Mouse (Mus musculus): ENCODE data around the gene Rmdn2. TPM values are rescaled to one million over a fixed set of nuclear protein-coding genes. Genes with fewer than 3 reads are reported as not detected.

Gene Rmdn2
- polyA plus RNA-seq, 1 experiment from 2014 or later, result 15.7 TPM

DNA sequence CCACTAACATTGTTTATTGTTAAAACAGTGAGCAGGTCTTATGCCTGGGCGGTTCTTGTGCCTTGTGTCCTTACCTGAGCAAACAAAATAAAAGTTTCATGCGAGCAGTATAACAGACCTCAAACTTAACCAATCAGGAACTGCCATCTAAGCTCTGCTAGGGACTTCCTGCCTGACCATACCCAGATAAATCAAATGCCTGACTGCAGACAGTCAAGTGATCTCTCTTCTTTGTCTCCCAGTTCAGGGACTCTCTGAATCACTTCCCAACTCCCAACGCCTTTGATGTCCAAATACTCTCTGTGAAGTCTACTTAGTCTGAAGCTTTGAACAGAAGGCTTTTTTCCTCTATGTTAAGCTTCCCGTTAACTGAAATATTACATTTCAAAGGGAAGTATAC lies 28.2 kb upstream of the Rmdn2 start:
- H3K9ac ChIP-seq (ENCODE audit: low read length), result no peak overlapping the region
- no peak overlapping the region for H3K4me2 ChIP-seq (ENCODE audit: low read length)
- no peak for ATAC-seq (ENCODE audit: insufficient number of reproducible peaks, insufficient read depth, low FRiP score, low read depth)
- no peak overlapping the region for H3K27ac ChIP-seq (replicated peaks in 1 of 2; ENCODE audit: control insufficient read depth in 1 of 2, insufficient read depth in 1 of 2, low read depth in 2 of 2, low read length in 2 of 2)
- no peaks in the 10 kb centered on the region for H3K27me3 ChIP-seq (ENCODE audit: control insufficient read depth, insufficient read depth, low read length)
- no peaks in the 10 kb centered on the region for H3K4me1 ChIP-seq (ENCODE audit: control insufficient read depth in 2 of 2, insufficient read depth in 2 of 2, low read length in 2 of 2)
- H3K9me3 ChIP-seq (ENCODE audit: control insufficient read depth, low read length), result no peaks in the 10 kb centered on the region
- 70% methylated on average over 4 of the region's 4 CpGs for WGBS
- no peak overlapping the region for H3K4me3 ChIP-seq (ENCODE audit: control insufficient read depth in 1 of 2, insufficient read depth in 1 of 2, low read depth in 1 of 2, low read length in 2 of 2)
- H3K36me3 ChIP-seq (ENCODE audit: control insufficient read depth, insufficient read depth, low read length), result no peaks in the 10 kb centered on the region

DNA sequence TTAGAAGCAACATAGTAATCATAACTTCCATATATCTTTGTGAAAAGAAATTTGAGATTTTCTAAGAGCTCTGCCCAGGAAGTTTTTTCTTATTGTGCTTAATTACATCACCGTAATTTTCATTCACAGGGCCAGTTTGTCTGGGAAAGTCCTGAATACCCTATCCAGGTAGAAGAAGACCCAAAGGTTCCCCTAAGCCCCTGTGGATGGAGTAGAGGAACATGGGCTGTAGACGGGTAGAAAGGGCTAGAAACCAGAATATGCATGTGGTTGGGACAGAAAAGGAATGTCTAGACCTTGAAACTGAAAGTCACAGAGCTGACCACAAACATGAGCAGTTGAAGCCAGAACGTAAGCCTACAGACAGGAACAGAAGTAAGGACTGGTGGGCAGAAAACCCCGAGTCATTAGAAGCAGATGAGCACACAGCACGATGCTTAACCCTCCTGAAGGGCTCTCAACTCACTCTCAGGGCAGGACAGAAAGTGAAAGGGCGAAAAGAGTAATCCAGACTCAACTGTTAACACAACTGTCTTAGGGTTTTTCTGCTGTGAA lies 27.3 kb upstream of the Rmdn2 start:
- 65% methylated on average over 6 of the region's 6 CpGs for WGBS
- Histone ChIP-seq H3K4me3 (ENCODE audit: control insufficient read depth in 1 of 2, insufficient read depth in 1 of 2, low read depth in 1 of 2, low read length in 2 of 2) (no peak overlapping the region), H3K27ac (replicated peaks in 1 of 2; ENCODE audit: control insufficient read depth in 1 of 2, insufficient read depth in 1 of 2, low read depth in 2 of 2, low read length in 2 of 2) (no peak overlapping the region), H3K4me1 (ENCODE audit: control insufficient read depth in 2 of 2, insufficient read depth in 2 of 2, low read length in 2 of 2) (no peaks in the 10 kb centered on the region), H3K27me3 (ENCODE audit: control insufficient read depth, insufficient read depth, low read length) (no peaks in the 10 kb centered on the region), H3K9me3 (ENCODE audit: control insufficient read depth, low read length) (no peaks in the 10 kb centered on the region), H3K4me2 (ENCODE audit: low read length) (no peak overlapping the region), H3K9ac (ENCODE audit: low read length) (no peak overlapping the region), H3K36me3 (ENCODE audit: control insufficient read depth, insufficient read depth, low read length) (no peaks in the 10 kb centered on the region)
- ATAC-seq (ENCODE audit: insufficient number of reproducible peaks, insufficient read depth, low FRiP score, low read depth), result no peak

DNA sequence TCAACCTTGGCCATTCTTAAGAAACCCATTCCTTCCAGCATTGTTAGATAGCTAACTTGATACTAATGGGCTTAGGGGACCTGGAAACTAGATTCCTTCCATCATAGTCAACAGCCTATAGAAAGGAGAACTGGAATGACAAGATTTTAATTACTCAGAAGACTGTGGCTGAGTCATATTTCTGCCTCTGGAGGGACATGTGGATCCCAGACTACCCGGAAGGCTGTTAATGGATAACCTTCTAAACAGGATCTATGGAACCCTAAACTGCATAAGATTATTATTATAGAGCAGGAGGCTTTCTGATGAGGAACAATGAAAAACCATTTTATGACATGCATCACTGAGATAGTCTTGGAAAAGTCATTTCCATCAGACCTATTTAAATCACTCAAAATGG lies 21.8 kb upstream of the Rmdn2 start:
- Histone ChIP-seq H3K27me3 (ENCODE audit: control insufficient read depth, insufficient read depth, low read length) (no peaks in the 10 kb centered on the region), H3K4me1 (ENCODE audit: control insufficient read depth in 2 of 2, insufficient read depth in 2 of 2, low read length in 2 of 2) (no peaks in the 10 kb centered on the region), H3K36me3 (ENCODE audit: control insufficient read depth, insufficient read depth, low read length) (no peaks in the 10 kb centered on the region), H3K9ac (ENCODE audit: low read length) (no peak overlapping the region), H3K4me3 (ENCODE audit: control insufficient read depth in 1 of 2, insufficient read depth in 1 of 2, low read depth in 1 of 2, low read length in 2 of 2) (no peak overlapping the region), H3K27ac (replicated peaks in 1 of 2; ENCODE audit: control insufficient read depth in 1 of 2, insufficient read depth in 1 of 2, low read depth in 2 of 2, low read length in 2 of 2) (no peak overlapping the region), H3K9me3 (ENCODE audit: control insufficient read depth, low read length) (no peaks in the 10 kb centered on the region), H3K4me2 (ENCODE audit: low read length) (no peak overlapping the region)
- ATAC-seq (ENCODE audit: insufficient number of reproducible peaks, insufficient read depth, low FRiP score, low read depth), result no peak
- WGBS, result 81% methylated on average over 1 of the region's 1 CpGs

DNA sequence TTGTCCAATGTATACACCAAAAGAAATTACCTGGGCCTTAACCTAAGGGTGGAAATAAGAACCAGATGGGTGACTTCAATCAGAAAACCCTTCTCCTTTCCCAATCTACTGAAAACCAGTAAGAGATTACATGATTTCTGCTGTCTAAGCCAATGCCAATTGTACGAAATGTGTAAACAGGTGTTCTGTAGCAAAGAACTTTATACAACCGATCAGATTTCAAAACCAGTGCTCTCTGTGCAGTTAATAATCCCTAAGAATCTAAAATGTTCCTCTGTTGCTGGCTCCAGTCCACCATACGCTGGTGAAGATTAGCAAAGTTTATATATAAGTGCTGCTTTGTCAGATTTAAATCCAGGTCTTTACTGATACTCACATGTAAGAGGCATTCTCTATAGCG lies 15.7 kb upstream of the Rmdn2 start:
- H3K4me2 ChIP-seq (ENCODE audit: low read length), result no peak overlapping the region
- no peak overlapping the region for H3K27ac ChIP-seq (replicated peaks in 1 of 2; ENCODE audit: control insufficient read depth in 1 of 2, insufficient read depth in 1 of 2, low read depth in 2 of 2, low read length in 2 of 2)
- no peak overlapping the region for H3K9ac ChIP-seq (ENCODE audit: low read length)
- H3K9me3 ChIP-seq (ENCODE audit: control insufficient read depth, low read length), result no peaks in the 10 kb centered on the region
- 81% methylated on average over 4 of the region's 4 CpGs for WGBS
- H3K27me3 ChIP-seq (ENCODE audit: control insufficient read depth, insufficient read depth, low read length), result no peaks in the 10 kb centered on the region
- peaks cover 0 to 7% of the 10 kb centered on the region in 2 experiments; a peak in 3 of 4 replicates for H3K4me1 ChIP-seq (ENCODE audit: control insufficient read depth in 2 of 2, insufficient read depth in 2 of 2, low read length in 2 of 2)
- no peak for ATAC-seq (ENCODE audit: insufficient number of reproducible peaks, insufficient read depth, low FRiP score, low read depth)
- no peaks in the 10 kb centered on the region for H3K36me3 ChIP-seq (ENCODE audit: control insufficient read depth, insufficient read depth, low read length)
- no peak overlapping the region for H3K4me3 ChIP-seq (ENCODE audit: control insufficient read depth in 1 of 2, insufficient read depth in 1 of 2, low read depth in 1 of 2, low read length in 2 of 2)

DNA sequence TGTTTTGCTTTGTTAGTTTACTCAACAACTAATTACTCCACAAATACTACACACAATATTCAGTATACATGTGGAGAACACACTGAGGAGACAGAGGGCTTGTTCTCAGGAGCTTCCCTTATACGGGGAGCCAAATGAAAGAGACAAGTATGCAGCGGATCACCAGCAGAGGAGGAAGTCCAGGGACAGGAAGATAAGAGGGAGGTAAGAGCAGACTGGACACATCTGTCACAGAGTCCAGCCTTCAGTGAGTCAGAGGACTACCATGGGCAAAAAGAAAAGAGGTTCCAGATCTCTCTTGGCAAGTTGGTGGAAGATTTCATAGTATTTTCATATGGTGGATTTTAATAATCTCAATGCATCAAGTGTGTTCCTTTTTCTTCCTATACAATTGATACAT lies 13.5 kb upstream of the Rmdn2 start:
- Histone ChIP-seq H3K4me3 (ENCODE audit: control insufficient read depth in 1 of 2, insufficient read depth in 1 of 2, low read depth in 1 of 2, low read length in 2 of 2) (no peak overlapping the region), H3K4me2 (ENCODE audit: low read length) (no peak overlapping the region), H3K9ac (ENCODE audit: low read length) (no peak overlapping the region), H3K27ac (replicated peaks in 1 of 2; ENCODE audit: control insufficient read depth in 1 of 2, insufficient read depth in 1 of 2, low read depth in 2 of 2, low read length in 2 of 2) (no peak overlapping the region), H3K9me3 (ENCODE audit: control insufficient read depth, low read length) (no peaks in the 10 kb centered on the region), H3K4me1 (ENCODE audit: control insufficient read depth in 2 of 2, insufficient read depth in 2 of 2, low read length in 2 of 2) (peaks cover 2 to 7% of the 10 kb centered on the region in 2 experiments), H3K27me3 (ENCODE audit: control insufficient read depth, insufficient read depth, low read length) (no peaks in the 10 kb centered on the region), H3K36me3 (ENCODE audit: control insufficient read depth, insufficient read depth, low read length) (no peaks in the 10 kb centered on the region)
- ATAC-seq (ENCODE audit: insufficient number of reproducible peaks, insufficient read depth, low FRiP score, low read depth), result no peak
- 6% methylated on average over 2 of the region's 2 CpGs for WGBS

DNA sequence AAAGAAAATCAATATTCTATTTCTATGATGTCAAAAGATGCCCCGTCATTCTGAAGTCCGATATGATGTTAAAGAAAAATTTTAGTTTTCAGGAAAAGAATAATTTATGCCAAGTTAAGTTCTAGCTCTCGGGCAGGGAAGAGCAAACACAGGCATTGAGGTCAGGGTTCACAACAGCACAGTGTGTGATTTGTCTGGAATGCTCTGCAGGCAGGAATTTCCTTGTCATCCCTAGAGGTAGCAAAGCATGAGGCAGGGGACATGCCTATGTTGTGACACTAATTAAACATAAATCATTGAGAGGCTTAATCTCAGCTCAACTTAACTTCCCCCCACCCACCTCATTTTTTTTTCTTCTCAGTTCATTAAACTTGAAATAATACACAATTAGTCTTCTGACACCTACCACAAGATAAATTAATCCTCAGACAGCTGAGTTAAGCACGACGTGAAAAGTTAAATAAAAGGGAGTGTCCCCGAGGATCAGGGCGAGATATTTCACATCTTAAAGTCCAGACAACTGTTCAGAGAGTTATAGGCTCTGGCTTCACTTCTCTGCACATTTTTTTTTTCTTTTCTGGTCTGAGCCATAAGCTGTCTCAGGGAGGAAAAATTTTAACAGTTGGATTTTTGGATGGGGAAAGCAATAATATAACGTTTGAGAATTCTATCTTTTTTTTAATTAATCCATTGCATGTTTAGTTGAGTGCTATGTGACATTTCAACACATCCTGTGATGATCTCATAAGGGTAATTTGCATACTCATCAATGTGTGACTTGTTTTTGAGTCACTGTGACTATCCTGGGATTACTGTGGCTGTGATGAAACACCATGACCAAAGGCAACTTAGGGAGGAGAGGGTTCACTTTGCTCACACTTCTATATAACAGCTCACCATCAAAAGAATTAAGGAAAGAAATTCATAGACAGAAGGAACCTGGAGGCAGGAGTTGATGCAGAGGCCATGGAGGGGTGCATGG lies 12.8 kb upstream of the Rmdn2 start:
- WGBS, result 42% methylated on average over 8 of the region's 8 CpGs
- Histone ChIP-seq H3K27ac (replicated peaks in 1 of 2; ENCODE audit: control insufficient read depth in 1 of 2, insufficient read depth in 1 of 2, low read depth in 2 of 2, low read length in 2 of 2) (no peak overlapping the region), H3K9ac (ENCODE audit: low read length) (no peak overlapping the region), H3K27me3 (ENCODE audit: control insufficient read depth, insufficient read depth, low read length) (no peaks in the 10 kb centered on the region), H3K9me3 (ENCODE audit: control insufficient read depth, low read length) (no peaks in the 10 kb centered on the region), H3K4me2 (ENCODE audit: low read length) (no peak overlapping the region), H3K36me3 (ENCODE audit: control insufficient read depth, insufficient read depth, low read length) (no peaks in the 10 kb centered on the region), H3K4me1 (ENCODE audit: control insufficient read depth in 2 of 2, insufficient read depth in 2 of 2, low read length in 2 of 2) (peaks cover 2 to 7% of the 10 kb centered on the region in 2 experiments), H3K4me3 (ENCODE audit: control insufficient read depth in 1 of 2, insufficient read depth in 1 of 2, low read depth in 1 of 2, low read length in 2 of 2) (no peak overlapping the region)
- ATAC-seq (ENCODE audit: insufficient number of reproducible peaks, insufficient read depth, low FRiP score, low read depth), result no peak

DNA sequence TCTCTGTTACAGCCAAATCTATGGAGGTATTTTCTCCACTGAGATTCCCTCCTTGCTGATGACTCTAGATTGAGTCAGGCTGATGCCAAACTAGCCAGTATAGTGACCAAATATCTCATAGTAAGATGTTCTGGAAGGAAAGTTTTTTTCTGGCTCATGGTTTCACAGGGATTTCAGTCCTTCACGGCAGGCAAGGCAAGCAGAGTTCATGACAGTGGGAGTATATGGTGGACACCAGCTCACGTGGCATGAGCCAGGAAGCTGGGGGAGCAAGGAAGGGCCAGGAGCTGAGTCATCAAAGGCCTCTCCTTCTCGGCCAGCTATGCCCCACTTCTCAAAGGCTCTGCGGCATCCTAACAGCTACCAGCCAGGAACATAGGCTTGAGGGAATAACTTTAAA lies 11.6 kb upstream of the Rmdn2 start:
- Histone ChIP-seq H3K9ac (ENCODE audit: low read length) (no peak overlapping the region), H3K36me3 (ENCODE audit: control insufficient read depth, insufficient read depth, low read length) (no peaks in the 10 kb centered on the region), H3K4me2 (ENCODE audit: low read length) (no peak overlapping the region), H3K4me1 (ENCODE audit: control insufficient read depth in 2 of 2, insufficient read depth in 2 of 2, low read length in 2 of 2) (peaks cover 2 to 7% of the 10 kb centered on the region in 2 experiments), H3K9me3 (ENCODE audit: control insufficient read depth, low read length) (no peaks in the 10 kb centered on the region), H3K27me3 (ENCODE audit: control insufficient read depth, insufficient read depth, low read length) (no peaks in the 10 kb centered on the region), H3K4me3 (ENCODE audit: control insufficient read depth in 1 of 2, insufficient read depth in 1 of 2, low read depth in 1 of 2, low read length in 2 of 2) (no peak overlapping the region), H3K27ac (replicated peaks in 1 of 2; ENCODE audit: control insufficient read depth in 1 of 2, insufficient read depth in 1 of 2, low read depth in 2 of 2, low read length in 2 of 2) (no peak overlapping the region)
- no peak for ATAC-seq (ENCODE audit: insufficient number of reproducible peaks, insufficient read depth, low FRiP score, low read depth)
- 50% methylated on average over 4 of the region's 4 CpGs for WGBS

All from heart, embryonic 14.5 days (tissue).